Mouse (Mus musculus): ENCODE data around the gene Cops6.

Gene Cops6

DNA sequence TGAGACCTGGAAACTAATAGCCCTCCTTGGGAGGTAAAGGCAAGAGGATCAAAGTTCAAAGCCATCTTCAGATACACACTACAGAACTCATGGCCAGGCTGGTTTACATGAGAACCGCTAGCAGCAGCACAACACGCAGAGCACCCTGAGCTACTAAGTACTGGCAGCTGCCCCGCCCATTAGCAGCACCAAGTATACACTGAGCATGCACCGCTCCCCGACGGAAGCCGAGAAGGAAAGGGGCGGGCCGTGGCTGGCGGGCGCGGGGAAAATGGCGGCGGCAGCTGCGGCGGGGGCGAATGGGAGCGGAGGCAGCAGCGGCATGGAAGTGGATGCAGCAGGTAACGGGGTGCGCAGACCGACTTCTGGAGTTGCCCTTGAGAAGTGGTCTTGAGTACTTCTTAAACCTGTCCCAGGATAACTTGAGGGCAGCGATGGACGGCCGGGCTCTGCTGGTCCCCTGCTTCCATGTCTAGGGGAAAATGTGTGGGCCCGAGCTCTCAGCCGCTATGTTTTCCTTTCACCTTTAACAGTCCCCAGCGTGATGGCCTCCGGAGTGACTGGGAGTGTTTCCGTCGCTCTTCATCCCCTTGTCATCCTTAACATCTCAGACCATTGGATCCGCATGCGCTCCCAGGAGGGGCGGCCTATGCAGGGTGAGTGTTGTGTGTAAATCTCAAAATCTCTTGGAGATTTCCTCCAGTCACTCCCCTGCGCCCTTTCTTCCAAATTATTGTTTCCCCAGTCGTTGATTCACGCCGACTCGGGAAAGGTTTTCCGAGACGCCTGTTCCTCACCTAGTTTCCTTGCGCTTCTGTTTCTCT is at the start of gene Cops6:
Gene Cops6 (plus strand): TSS at position 230 of the 824 bp plus-strand sequence.
- DNase-seq (ENCODE audit: low spot score), result peak; percentile 89

DNA sequence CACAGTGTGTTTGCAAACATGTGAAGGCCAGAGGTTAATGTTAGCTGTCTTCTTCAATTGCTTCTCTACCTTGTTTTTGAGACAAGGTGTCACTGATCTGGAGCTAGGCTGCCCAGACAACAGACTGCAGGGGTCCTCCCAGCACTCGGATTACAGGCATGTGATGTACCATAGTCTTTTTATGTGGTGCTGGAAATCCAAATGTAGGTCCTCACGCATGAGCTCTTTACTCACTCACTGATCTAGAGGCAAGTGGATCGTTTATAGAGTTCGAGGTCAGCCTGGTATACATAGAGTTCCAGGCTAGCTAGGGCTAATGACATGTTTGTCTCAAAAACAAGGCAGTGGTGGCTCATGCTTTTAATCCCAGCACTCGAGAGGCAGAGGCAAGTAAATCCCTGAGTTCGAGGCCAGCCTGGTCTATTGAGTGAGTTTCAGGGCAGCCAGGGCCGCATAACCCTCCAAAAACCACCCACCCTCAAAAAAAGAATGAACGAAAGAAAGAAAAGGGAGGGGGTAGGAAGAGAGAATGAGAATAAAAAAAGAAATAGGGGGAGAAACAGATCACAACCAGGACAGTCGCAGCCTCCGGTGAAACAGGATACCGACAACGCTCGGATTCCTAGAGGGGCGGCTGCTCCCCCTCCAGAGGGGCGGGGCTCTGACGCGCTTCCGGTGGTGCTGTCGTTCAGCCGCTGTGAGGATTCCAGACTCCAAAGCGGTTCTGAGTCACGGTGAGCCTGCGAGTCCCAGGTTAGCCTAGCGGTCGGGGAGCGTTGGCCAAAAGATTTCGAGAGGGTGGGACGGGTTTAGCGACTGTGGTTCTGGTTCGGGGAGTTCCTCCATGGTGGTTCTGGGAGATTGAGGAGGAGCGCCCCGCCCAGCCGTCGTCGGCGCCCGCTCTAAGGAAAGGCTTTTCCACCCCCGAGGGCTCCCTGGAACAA is 44.3 kb upstream of the Cops6 start, which contains the start of gene Zscan21:
Gene Zscan21 (plus strand): TSS at position 649 of the 944 bp plus-strand sequence.
- DNase-seq (ENCODE audit: low spot score), result peak; percentile 66

DNA sequence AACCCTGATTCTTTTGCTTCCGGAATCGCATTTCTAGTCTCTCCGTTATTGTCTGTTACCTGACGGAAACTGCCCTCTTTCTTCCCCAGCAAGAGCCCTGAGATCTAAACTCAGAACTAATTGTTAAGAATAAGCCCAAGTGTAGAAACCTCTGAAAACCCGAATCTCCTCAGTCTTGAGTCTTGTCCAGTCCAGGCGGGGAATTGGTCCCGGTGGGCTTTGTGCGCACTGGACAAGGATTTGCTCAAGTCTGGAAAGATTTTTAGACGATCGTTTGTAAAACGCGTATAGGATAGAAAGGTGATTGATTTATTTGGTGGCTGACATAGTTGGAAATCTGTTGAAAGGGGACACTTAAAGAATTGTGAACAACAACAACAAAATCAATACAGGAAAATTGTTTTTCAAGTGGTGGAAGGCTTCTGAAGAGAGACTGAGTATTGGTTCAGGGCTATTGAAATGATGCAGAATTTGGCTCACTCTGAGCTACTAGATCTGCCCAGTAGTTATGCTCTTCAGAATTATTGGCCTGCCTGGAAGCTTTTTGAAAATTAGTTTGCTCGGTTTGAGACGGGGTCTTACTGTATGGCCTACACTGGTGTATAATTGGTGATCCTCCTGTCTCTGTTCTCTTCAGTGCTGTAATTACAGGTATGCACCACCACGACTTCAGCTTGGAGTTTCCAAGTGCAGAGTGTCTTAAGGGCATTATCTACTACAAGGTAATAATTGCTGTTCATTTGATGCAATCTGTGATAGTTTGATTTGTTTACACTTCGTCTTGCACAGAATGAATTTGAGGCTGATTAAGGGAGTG is 43.5 kb upstream of the Cops6 start:
- no peak for DNase-seq (ENCODE audit: low spot score)

DNA sequence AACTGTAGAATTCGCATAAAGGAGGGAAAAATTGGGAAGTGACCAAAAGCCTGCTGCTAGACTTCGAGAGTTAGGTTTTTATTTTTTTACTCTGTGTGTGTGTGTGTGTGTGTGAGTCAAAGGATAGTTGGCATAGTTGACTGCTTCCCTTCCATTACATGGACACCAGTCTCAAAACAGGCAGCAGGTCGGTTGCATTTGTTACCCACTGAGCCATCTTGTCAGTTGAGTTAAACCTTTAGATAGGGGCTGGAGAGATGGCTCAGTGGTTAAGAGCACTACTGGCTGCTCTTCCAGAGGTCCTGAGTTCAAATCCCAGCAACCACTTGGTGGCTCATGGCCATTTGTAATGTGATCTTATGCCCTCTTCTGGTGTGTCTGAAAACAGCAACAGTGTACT is 42.8 kb upstream of the Cops6 start:
- no peak for DNase-seq (ENCODE audit: low spot score)

DNA sequence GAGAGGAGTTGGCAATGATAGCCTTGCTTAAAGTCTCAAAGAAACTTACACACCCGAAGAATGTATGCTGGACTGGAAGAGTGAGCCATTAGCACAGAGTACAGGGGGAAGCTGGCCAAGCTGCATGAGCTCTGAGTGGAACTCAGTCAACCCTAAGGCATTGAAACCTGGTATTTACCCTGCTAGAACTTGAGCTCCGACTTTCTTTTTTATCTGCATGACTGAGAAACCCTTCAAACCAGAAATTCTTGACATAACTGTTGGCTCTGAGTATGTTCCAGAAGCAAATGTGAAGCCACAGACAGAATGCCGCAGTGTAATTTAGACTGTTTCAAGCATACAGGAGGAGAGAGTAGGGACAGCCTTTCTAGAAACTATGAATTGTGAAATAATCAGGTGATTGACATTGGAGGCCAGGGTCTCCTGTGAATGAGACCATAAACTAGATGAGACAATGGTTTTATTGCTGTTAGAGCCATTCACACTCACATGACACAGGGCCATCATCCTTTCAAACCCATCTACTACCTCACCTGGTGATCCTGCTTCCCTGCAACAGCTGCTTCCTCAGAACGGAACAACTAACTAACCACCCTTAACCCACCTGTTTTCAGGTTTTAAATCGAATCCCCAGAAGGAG is 28.3 kb upstream of the Cops6 start:
- no peak for DNase-seq (ENCODE audit: low spot score)

DNA sequence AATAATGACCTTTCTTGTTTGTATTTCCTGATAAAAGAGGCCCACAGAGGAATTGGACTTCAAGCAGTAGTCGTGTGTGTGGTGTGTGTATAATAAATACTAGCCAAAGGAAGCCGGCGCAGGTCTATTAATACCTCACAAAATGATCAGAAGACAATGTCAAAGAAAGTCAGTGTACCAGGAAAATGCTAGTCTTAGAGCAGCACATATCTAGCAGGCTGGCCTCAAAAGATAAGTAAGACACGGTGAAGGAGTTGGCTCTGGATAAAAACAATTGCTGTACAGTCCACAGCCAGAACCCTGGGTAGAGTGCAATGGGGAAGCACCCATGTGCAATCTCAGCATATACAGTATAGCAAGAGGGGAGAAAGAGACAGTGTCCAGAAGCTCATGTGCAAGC is 23.6 kb upstream of the Cops6 start:
- DNase-seq (ENCODE audit: low spot score), result no peak

DNA sequence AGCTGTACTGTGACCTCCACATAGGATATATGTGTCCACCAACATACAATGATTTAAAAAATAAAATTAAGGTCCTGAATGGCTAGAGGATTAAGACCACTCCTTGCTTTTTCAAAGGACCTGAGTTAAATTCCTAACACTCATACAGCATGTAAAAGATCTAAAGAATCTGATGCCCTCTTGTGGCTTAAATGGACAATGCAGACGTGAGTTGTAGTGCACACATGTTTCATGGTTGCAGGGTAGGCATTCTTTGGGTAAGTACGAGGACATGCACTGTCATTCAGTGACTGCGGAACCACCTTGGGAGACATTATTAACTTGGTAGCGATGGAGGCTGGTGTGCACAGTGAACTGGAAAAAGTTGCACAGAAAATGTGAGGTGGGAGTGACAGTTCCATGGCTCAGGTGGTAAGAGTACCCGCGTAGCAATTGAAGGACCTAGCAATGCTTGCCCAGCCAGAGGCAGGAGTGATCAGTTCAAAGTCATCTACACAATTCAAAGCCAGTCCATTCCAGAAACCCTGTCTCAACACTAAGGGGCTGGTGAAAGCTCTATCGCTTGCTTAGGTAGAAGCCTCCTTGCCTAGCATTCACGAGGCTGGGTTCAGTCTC is 22.8 kb upstream of the Cops6 start:
- DNase-seq (ENCODE audit: low spot score), result no peak

DNA sequence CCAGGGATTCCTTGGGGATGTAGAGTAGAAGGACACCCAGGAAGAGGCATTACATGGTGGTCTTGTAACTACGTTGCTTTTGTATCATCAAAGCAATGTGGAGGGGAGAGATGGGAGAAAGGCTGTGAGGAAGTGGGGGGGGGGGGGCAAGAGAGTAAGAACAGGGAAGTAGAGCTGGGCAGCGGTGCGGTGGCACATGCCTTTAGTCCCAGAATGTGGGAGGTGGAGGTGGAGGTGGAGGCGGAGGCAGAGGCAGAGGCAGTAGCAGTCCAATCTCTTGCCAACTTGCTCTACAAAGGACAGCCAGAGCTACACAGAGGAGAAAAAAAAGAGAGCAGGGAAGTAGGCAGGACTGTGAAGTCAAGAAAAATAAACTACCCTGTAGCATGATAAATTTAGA is 22.3 kb upstream of the Cops6 start:
- no peak for DNase-seq (ENCODE audit: low spot score)

DNA sequence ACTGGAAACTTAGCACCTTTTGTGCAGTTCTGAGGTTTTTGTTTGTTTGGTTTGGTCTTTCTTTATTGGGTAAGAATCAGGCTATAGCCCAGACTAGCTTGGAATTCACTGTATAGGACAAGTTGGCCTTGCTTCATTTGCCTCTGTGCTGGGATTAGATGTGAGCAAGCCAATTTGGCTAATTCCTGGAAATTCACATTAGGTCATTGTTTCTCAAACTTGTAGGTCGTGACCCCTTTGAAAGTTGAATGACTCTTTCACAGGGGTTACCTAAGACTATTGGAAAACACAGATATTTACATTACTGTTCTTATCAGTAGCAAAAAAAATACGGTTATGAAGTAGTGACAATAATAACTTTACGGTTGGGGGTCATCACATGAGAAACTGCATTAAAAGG is 6.5 kb upstream of the Cops6 start:
- no peak for DNase-seq (ENCODE audit: low spot score)

DNA sequence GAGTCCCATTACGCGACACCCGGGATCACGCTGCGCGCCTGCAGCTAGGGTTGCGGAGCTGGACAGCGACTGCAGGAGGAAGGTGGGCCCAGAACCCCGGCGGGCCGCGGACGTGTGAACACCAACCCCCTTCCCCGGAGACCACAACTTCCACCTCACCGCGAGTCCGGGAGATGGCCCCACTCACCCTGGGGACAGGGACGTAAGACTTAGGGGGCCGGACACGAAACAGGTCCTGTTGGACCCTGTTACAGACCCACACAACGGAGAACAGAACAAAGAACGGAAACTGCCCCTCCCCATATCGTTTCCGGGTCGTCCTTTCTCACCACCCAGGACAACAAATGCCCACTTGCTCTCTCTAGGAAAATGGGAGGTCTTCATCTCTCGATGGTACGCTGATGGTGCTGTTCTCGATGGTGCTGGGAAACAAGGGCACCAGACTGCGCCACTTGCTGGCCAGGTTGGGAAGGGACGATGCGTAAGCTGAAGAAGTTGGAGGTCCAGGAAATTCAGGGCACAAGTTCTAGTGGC is 5.4 kb upstream of the Cops6 start, which contains the start of gene Zfp113:
Gene Zfp113 (minus strand): TSS at position 302 of the 534 bp plus-strand sequence.
- peak; percentile 62 for DNase-seq (ENCODE audit: low spot score)

DNA sequence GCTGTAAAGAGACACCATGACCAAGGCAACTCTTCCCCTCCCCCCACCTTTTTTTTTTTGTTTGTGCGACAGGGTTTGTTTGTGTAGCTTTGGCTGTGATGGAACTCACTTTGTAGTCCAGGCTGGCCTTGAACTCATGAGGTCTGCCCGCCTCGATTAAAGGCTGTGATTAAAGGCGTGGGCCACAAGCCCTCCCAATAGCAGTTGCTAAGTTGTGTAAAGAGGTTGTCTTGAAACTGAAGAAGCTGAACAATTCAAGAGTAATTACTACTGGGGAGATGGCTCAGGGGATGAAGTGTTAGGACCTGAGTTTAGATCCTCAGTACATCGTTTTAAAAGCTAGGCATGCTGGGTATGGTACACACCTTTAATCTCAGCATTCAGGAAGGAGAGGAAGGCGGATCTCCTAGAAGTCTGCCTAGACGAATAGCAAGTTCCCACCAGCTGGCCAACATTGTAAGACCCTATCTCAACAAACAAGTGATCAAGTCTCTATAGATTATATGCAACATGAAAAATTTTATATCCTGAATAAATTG is 578 bp upstream of the Cops6 start:
- DNase-seq (ENCODE audit: low spot score), result no peak

DNA sequence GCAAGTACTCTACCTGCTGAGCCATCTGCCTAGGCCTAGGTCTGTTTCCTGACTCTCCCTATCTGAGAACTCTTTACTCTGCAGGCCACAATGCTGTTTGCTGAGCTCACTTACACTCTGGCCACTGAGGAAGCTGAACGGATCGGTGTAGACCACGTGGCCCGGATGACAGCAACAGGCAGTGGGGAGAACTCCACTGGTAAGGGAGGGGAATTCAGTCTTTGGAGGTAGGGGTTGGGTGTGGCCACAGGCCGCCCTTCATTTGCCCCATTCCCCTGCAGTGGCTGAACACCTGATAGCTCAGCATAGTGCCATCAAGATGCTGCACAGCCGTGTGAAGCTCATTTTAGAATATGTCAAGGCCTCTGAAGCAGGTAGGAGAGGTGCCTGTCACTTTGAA is 2.2 kb downstream of the Cops6 start:
- DNase-seq (ENCODE audit: low spot score), result no peak

DNA sequence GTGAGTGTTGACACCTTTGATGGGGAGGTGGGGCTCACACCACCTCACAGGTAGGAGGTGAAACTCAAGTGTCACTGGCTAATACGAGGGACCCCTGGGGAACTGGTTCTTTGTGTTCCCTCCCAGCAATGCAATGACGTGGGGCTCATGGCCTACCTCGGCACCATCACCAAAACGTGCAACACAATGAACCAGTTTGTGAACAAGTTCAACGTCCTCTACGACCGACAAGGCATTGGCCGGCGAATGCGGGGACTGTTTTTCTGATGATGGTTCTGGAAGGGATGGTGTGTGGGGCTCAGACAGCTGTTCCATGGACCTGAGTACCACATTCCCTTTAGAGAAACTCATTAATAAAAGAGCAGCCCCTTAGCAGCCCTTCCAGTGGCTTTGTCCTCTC is 2.7 kb downstream of the Cops6 start:
- DNase-seq (ENCODE audit: low spot score), result no peak

DNA sequence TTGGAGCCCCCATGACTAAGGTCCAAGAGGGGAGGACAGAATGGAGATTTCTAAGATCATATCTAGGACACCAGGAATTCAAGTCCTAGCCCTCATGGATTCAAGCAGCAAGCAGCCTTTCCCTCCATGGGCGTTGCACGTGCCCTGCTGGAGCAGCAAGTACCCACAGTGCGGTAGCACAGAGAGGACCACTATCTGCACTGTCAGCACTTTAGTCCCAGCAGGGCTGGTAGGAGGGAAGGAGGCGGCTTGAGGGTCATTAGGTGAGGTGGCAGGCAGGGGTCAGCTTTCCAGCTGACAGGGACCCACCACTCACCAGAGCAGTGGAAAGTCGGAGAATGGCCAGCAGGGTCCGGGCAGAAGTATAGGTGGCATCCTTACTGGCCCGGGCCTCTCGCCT is 4.7 kb downstream of the Cops6 start:
- DNase-seq (ENCODE audit: low spot score), result no peak

DNA sequence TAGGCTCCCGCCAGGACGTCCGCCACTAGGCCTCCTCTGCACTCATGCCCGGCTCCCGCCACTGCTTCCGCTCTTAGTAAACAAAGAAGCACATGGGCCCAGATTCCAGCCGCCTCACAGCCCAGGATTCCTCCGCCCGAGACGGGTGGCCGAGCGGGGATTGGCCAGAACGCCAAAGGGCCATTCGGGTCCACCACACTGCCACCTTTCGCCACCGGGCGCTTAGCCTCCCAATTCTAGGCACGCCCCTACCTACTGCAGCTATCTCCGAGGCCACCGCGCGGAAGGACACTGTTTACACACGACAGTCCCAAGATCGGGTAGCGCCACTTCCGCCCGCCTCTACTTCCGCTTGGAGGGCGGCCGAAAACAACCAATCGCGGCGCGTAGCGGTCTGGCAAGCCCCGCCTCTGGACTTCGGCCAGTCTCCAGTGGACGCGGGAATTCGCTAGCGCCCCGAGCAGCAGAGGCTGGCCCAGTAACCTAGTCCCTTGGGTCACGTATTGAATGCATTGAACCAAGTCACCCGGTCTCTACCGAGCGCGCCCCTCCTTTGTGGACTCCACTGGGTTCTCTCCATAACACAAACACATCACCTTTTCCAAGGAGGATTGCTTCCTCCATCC is 10.2 kb downstream of the Cops6 start:
- peak; percentile 93 for DNase-seq (ENCODE audit: low spot score)

DNA sequence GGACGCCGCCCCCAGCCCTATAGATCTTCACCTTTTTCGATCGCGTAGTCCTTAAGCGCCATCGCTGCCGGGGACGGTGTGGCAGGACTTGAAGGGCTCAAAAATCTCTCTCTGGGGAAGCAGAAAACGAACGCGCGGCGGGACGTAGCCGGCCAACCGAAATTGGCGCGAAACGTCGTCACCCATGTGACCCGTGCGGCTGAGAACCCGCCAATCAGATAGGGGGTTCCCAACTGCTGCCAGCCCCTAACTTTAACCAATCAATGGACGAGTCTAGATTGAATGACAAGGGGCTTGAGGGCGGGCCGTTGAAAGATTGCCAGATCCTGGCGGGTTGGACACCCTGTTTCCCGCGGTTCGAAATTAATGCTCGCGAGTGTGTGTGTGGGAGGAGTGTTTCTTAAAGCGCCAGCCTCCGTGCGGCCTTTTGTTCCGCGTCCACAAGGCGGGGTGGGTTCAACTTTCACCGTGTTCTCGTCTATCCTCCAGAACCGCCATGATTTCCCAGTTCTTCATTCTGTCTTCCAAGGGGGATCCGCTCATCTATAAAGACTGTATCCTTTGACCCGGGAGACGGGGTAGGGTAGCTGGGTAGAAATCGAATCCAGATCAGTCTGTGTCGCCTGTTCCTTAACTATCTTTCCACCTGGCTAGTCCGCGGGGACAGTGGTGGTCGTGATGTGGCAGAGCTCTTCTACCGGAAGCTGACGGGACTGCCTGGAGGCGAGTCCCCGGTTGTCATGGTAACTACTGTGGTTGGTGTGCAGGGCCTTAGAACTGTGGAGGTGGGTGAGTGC is 11.0 kb downstream of the Cops6 start, which contains the start of the genes Ap4m1 and Mcm7:
Gene Ap4m1 (plus strand): TSS at position 308 of the 797 bp plus-strand sequence.
Gene Mcm7 (minus strand): TSS at position 728 of the 797 bp plus-strand sequence.
- peak; percentile 94 for DNase-seq (ENCODE audit: low spot score)

DNA sequence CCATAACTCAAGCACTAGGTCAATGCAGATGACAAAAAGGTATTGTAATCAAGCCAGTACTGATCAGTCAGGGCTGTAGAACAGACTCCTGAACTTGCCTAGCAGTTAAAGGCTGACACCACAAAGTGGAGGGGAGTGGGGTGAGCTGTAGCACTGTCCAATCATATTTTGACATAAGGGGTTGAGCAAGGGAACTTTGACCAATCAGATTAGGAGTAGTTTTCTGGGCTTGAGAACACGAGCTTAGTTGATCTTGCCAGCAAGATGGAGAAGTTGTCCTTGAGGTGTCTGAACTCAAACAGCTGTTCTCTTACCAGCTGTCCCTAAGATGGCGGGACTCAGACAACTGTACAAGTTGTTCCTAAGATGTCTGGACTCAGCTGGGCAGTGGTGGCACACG is 12.3 kb downstream of the Cops6 start:
- DNase-seq (ENCODE audit: low spot score), result no peak

DNA sequence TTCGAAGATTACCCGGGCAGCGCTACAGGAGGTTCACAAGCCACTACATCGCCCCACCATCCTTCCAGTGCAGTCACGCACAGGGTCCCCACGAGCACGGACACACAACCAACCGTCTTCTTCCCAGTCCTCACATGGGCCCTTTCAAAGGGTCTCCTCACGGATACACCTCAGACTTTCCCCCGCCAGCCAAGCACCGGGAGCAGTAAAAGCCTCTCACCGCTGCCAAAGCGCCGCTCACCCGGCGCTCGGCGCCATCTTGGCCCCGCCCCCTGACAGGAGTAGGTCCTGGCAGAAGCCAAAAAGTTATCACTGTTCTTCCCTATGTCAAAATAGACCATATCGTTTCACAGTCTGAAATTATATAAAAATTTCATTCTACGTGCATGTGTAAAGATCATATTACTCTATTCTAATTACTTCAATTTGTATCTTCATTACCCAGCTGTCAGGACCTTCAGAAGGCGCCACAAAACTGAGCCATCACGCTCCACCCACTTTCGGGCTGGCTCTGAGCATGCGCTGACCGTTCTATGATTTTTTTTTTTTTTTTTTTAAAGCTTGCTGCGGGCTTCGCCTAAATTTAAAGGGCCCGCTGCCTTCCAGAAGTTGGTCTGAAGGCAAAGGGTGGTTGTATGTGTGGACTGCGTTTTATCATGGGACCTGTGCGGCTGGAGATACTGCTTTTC is 26.2 kb downstream of the Cops6 start, which contains the start of the genes Taf6 and Cnpy4:
Gene Taf6 (minus strand): TSS at position 502 of the 689 bp plus-strand sequence.
Gene Cnpy4 (plus strand): TSS at position 536 of the 689 bp plus-strand sequence.
- peak; percentile 41 for DNase-seq (ENCODE audit: low spot score)
